Mouse (Mus musculus): ENCODE results near the gene Angel1. TPM values are rescaled to one million over a fixed set of nuclear protein-coding genes. Genes with fewer than 3 reads are reported as not detected.

The Angel1 gene
- polyA plus RNA-seq, 1 experiment from 2014 or later, result 2.2 TPM

- Histone ChIP-seq H3K36me3 (ENCODE audit: control insufficient read depth, insufficient read depth) (no peaks in the 10 kb centered on the region), H3K4me3 (ENCODE audit: low read depth, low read length) (no peak overlapping the region), H3K9ac (ENCODE audit: low read depth, low read length) (no peak overlapping the region), H3K27me3 (replicated peaks; ENCODE audit: control insufficient read depth, insufficient read depth, low read length) (no peaks in the 10 kb centered on the region), H3K9me3 (ENCODE audit: control insufficient read depth) (no peaks in the 10 kb centered on the region), H3K27ac (ENCODE audit: low read depth, low read length) (no peak overlapping the region), H3K4me2 (replicated peaks; ENCODE audit: low read depth) (no peak overlapping the region), H3K4me1 (replicated peaks; ENCODE audit: control insufficient read depth, insufficient read depth, low read length) (no peaks in the 10 kb centered on the region)
- ATAC-seq, result no peak
- no peak for TF ChIP-seq CTCF (IDR thresholded peaks at IDR 0.05; ENCODE audit: low read depth)
- 51% methylated on average over 19 of the region's 19 CpGs for WGBS
Observed at GRCm38 (mm10) chr12:86699965-86700926, 26.0 kb downstream of the Angel1 start.

DNA sequence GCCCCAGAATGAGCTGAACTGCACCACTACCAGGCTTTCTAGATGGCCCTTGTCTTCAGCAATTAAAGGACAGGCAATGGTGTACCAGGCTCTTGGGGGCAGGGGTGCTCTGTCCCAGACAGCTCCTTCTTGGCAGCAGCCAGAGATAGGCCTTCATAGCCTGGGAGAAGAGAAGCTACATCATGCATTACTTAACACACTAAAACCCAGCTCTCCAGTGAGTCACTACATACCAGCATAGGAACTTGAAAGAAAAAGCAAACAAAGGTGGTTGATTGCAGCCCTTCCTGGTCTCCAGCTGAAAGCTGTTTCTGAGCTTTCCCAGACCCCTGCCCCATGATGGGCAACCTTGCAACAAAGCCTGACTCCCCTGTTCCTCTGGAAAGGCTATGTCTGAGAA lies 27.7 kb downstream of the Angel1 start:
- Histone ChIP-seq H3K9ac (ENCODE audit: low read depth, low read length) (no peak overlapping the region), H3K4me3 (ENCODE audit: low read depth, low read length) (no peak overlapping the region), H3K27ac (ENCODE audit: low read depth, low read length) (no peak overlapping the region), H3K9me3 (ENCODE audit: control insufficient read depth) (no peaks in the 10 kb centered on the region), H3K4me2 (replicated peaks; ENCODE audit: low read depth) (no peak overlapping the region), H3K27me3 (replicated peaks; ENCODE audit: control insufficient read depth, insufficient read depth, low read length) (no peaks in the 10 kb centered on the region), H3K4me1 (replicated peaks; ENCODE audit: control insufficient read depth, insufficient read depth, low read length) (no peaks in the 10 kb centered on the region), H3K36me3 (ENCODE audit: control insufficient read depth, insufficient read depth) (no peaks in the 10 kb centered on the region)
- no peak for TF ChIP-seq CTCF (IDR thresholded peaks at IDR 0.05; ENCODE audit: low read depth)
- ATAC-seq, result no peak

GRCm38 (mm10) chr12:86697996-86698395 lies 28.3 kb downstream of the Angel1 start:
- no peak overlapping the region for H3K9ac ChIP-seq (ENCODE audit: low read depth, low read length)
- H3K9me3 ChIP-seq (ENCODE audit: control insufficient read depth), result no peaks in the 10 kb centered on the region
- no peak overlapping the region for H3K4me3 ChIP-seq (ENCODE audit: low read depth, low read length)
- no peak for ATAC-seq
- WGBS, result 62% methylated on average over 2 of the region's 2 CpGs
- no peaks in the 10 kb centered on the region for H3K4me1 ChIP-seq (replicated peaks; ENCODE audit: control insufficient read depth, insufficient read depth, low read length)
- H3K36me3 ChIP-seq (ENCODE audit: control insufficient read depth, insufficient read depth), result no peaks in the 10 kb centered on the region
- H3K27ac ChIP-seq (ENCODE audit: low read depth, low read length), result no peak overlapping the region
- no peak for TF ChIP-seq CTCF (IDR thresholded peaks at IDR 0.05; ENCODE audit: low read depth)
- no peaks in the 10 kb centered on the region for H3K27me3 ChIP-seq (replicated peaks; ENCODE audit: control insufficient read depth, insufficient read depth, low read length)
- no peak overlapping the region for H3K4me2 ChIP-seq (replicated peaks; ENCODE audit: low read depth)

- TF ChIP-seq CTCF (IDR thresholded peaks at IDR 0.05; ENCODE audit: low read depth), result no peak
- no peak overlapping the region for H3K9ac ChIP-seq (ENCODE audit: low read depth, low read length)
- H3K27me3 ChIP-seq (replicated peaks; ENCODE audit: control insufficient read depth, insufficient read depth, low read length), result no peaks in the 10 kb centered on the region
- H3K9me3 ChIP-seq (ENCODE audit: control insufficient read depth), result no peaks in the 10 kb centered on the region
- H3K27ac ChIP-seq (ENCODE audit: low read depth, low read length), result no peak overlapping the region
- no peaks in the 10 kb centered on the region for H3K4me1 ChIP-seq (replicated peaks; ENCODE audit: control insufficient read depth, insufficient read depth, low read length)
- H3K4me3 ChIP-seq (ENCODE audit: low read depth, low read length), result no peak overlapping the region
- H3K4me2 ChIP-seq (replicated peaks; ENCODE audit: low read depth), result no peak overlapping the region
- 73% methylated on average over 1 of the region's 1 CpGs for WGBS
- no peaks in the 10 kb centered on the region for H3K36me3 ChIP-seq (ENCODE audit: control insufficient read depth, insufficient read depth)
- no peak for ATAC-seq
Observed at GRCm38 (mm10) chr12:86694441-86694840, 31.8 kb downstream of the Angel1 start.

DNA sequence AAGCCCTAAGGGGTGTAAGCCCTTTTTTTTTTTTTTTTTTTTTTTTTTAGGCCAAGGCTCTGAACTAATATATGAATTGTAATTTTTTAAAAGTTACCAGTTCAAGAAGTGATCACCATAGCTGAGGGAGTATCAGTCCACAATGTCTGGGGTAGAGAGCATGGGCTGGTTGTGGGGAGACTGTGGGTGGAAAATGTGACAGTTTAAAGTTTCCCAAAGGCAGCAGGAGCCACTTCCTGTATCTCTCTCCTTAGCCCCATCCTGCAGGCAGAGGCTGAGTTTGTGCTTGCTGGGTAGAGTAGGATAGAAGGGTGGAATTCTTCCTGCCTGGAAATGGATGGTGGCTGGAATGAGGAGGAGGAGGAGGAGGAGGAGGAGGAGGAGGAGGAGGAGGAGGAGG lies 32.9 kb downstream of the Angel1 start:
- no peak overlapping the region for H3K4me2 ChIP-seq (replicated peaks; ENCODE audit: low read depth)
- H3K9ac ChIP-seq (ENCODE audit: low read depth, low read length), result no peak overlapping the region
- H3K27ac ChIP-seq (ENCODE audit: low read depth, low read length), result no peak overlapping the region
- no peak for TF ChIP-seq CTCF (IDR thresholded peaks at IDR 0.05; ENCODE audit: low read depth)
- ATAC-seq, result no peak
- no peaks in the 10 kb centered on the region for H3K9me3 ChIP-seq (ENCODE audit: control insufficient read depth)
- no peaks in the 10 kb centered on the region for H3K36me3 ChIP-seq (ENCODE audit: control insufficient read depth, insufficient read depth)
- H3K4me1 ChIP-seq (replicated peaks; ENCODE audit: control insufficient read depth, insufficient read depth, low read length), result no peaks in the 10 kb centered on the region
- no peak overlapping the region for H3K4me3 ChIP-seq (ENCODE audit: low read depth, low read length)
- H3K27me3 ChIP-seq (replicated peaks; ENCODE audit: control insufficient read depth, insufficient read depth, low read length), result no peaks in the 10 kb centered on the region

DNA sequence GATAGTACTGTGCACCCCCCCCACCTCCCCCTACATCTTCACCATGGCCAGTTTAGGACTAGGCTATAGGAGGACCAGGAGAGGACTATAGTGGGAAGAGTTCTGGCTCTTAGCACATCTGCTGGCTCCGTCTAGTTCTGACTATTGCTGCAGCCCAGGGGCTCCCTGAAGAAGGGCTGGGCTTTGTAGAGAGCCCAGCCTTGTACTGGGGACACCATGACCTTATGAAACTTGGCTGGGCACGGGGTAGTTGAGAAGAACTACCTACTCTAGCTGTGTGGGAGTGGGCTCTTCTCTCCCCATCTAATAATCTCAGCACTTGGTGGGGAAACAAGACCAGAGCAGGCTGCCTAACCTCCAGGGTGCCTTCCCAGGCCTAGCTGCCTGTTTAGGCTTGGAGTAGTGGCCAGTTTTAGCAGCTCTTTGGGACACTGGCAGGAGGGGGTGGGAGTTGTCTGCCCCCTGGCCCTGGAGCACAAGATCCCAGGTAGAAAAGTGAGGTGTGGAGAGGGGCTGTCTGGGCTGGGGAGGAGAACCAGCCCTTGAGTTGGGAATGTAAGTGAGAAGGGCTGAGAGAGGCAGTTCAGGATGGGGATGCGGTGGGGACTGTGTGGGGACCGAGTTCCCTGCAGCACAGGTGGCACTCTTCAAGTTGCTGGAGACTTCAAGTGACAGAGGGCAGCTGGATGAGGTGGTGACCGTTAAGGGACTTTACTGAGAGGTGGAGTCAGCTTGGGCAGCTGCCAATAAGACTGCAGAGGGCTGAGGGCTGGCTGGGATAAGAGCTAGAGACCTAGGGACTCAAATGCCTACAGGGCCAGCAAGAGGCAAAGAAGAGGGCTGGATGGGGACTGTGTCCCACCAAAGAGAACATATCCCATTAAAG lies 33.5 kb downstream of the Angel1 start:
- H3K4me1 ChIP-seq (replicated peaks; ENCODE audit: control insufficient read depth, insufficient read depth, low read length), result no peaks in the 10 kb centered on the region
- H3K36me3 ChIP-seq (ENCODE audit: control insufficient read depth, insufficient read depth), result no peaks in the 10 kb centered on the region
- H3K4me3 ChIP-seq (ENCODE audit: low read depth, low read length), result no peak overlapping the region
- WGBS, result 58% methylated on average over 5 of the region's 5 CpGs
- no peak overlapping the region for H3K4me2 ChIP-seq (replicated peaks; ENCODE audit: low read depth)
- H3K9ac ChIP-seq (ENCODE audit: low read depth, low read length), result no peak overlapping the region
- no peaks in the 10 kb centered on the region for H3K9me3 ChIP-seq (ENCODE audit: control insufficient read depth)
- no peak overlapping the region for H3K27ac ChIP-seq (ENCODE audit: low read depth, low read length)
- TF ChIP-seq CTCF (IDR thresholded peaks at IDR 0.05; ENCODE audit: low read depth), result no peak
- no peak for ATAC-seq
- H3K27me3 ChIP-seq (replicated peaks; ENCODE audit: control insufficient read depth, insufficient read depth, low read length), result no peaks in the 10 kb centered on the region

Data from intestine, postnatal 0 days (tissue).